Mouse (Mus musculus) CD4-positive, CD25-positive, alpha-beta regulatory T cell, adult 4 months (primary cell): ENCODE results near the gene Amph. TPM values are rescaled to one million over a fixed set of nuclear protein-coding genes. Genes with fewer than 3 reads are reported as not detected.
A peak's percentile ranks its signal among the peaks of the same experiment; 100 is the strongest.
"Not testable (repeated sequence)": the region's sequence is repeated elsewhere in the genome, so short reads cannot be mapped to it uniquely, and the experiment has no call there.

Source experiments
- ATAC-seq: one replicate; pipeline ENCODE4 v1.8.0; 2017
- polyA plus RNA-seq, 2 experiments: library from polyadenylated mRNA; unstranded; fragments of 100-300 nt; shearing (Covaris generic); gene quantifications; one replicate each; pipeline ENCODE4 v1.2.1; 2017

Gene Amph
- polyA plus RNA-seq: under 1 TPM in 1 of 2 experiments, not detected in 1; 0.63 TPM

DNA sequence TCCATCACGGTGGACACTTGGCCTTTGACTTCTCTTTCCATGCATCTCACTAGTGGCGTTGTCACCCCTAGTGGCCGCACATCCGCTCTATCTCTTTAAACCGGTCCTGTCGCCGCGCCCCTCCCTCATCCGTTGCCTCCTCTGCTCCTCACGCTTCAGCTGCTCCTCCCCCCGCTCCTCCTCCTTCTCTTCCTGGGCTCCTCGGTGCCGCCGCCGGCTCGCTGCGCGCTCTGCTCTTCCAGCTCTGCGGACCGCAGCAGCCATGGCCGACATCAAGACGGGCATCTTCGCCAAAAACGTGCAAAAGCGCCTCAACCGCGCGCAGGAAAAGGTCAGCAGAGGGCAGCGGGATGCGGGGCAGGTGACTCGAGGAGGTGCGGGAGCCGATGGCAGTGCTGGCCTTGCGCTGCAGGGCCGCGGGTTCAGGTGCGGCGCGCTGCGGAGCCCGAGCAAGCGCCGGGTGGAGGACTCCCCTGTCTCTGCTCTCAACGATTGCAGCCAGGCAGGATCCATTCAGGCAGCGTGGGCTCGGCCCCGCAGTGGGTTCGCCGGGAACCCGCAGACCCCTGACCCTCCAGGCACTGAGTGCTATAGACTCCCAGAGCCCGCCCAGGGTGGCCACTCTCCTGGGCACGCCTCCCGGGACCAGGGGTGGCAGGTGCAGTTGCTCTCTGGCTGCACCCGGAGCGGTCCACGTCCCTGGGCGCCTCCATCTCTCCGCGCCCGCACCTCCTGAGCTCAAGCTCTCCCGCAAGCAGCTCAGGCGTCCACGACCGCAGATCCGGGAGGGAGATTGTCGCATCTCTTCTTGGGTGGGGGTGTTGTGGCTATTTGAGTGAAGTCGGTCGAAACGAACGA is at the start of gene Amph:
Gene Amph, plus strand, starts transcription at position 35 of the 858 bp plus-strand sequence.
- ATAC-seq: peak; percentile 71

DNA sequence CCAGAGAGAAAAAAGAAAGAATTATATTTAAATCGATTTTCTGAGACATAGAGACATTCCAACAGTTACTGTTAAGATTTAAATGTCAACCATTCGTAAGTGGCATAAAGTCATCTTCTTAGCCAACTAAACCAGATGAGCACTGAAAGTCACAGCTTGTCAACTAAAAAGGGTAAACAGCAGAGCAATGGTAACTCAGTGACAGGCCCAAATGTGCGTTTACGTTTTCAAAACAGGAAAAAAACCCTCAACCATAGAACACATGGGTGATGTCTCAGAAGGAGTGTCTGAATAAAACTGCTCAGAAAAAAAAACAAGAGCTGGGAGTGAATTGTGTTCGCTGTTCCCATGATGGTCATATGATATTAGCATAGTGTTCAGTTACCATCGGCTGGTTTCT is 44.4 kb upstream of the Amph start:
- no peak for ATAC-seq

GRCm38 (mm10) chr13:18914774-18915173 is 33.2 kb upstream of the Amph start:
- no peak for ATAC-seq

GRCm38 (mm10) chr13:18933191-18933590 is 14.8 kb upstream of the Amph start:
- ATAC-seq: not testable (repeated sequence)

DNA sequence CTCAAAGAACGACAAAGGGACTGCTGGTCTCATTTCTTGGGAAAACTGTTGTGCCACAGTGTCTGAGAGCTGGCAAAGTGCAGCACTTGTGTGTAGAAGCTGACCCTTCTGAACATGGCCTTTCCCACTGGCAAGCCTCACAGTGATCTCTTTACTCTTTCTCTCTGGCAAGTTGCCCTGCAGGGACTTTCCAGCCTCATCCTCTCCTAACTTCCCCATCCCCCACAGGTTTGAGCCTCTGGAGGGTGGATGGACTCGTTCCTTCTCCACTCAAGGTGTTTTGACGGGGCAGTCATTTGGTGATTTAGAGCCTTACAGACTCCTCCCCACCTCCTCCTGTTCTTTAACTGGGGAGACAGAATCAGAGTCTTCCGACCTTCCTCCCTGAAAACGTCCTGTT is 319 bp upstream of the Amph start:
- no peak for ATAC-seq

DNA sequence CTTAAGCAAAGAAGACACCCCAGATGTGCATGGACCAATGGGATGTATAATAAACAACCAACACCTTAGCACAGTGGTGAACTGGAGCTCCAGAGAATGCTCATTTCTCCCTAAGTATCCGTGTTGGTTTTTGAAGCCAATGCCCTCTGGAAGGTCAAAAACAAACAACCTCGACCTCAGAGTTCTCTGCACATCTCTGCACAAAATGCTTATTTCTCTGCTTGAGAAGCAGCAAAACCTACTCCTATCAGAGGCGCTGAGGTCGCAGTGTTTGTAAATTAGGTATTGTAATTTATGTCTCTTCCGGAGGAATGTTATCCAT is 985 bp downstream of the Amph start:
- no peak for ATAC-seq

DNA sequence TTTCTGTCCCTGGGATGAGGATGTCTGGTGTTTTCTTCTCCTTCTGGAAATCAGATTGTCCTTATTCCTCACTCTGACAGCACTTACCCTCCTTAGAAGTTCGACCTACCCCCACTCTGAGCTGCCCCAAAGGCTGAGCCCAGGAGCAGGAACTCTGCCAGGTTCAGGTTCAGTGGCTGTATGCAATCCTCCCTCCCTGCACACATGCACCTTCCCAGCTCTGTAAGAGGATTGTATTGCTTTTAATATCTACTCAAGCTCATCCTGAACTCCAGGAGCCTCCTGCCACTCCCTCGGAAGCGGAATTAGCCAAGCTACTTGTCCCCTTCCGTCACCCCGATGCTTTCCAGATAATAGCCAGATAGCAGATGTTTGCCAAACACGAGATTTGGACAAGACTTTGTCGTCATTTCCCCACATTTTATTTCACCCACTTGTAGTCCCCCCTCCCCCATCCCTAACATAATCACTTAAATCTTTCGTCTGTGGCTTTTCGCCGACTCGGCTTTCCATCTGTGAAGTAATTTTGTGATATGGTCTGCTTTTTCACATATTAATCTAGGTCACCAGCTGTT is 1.7 kb downstream of the Amph start:
- ATAC-seq: no peak

DNA sequence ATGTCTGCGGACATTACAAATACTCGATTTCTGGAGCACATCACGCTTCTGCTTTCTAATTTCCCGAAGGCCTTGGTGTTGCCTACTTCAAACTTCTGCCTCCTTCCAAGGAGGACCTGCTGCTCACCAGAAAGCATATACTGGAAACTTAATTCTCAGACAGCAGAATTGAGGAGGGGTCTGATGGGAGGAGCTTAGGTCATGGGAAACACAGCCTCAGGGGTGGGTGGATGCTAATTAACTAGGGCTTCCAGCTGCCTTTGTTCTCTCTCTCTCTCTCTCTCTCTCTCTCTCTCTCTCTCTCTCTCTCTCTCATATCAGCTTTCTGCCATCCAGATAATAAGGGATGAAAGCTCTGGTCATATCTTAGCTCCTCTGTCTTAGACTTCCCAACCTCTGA is 5.6 kb downstream of the Amph start:
- no peak for ATAC-seq

- ATAC-seq: no peak
Measured at GRCm38 (mm10) chr13:18956065-18956913, 8.3 kb downstream of the Amph start.

DNA sequence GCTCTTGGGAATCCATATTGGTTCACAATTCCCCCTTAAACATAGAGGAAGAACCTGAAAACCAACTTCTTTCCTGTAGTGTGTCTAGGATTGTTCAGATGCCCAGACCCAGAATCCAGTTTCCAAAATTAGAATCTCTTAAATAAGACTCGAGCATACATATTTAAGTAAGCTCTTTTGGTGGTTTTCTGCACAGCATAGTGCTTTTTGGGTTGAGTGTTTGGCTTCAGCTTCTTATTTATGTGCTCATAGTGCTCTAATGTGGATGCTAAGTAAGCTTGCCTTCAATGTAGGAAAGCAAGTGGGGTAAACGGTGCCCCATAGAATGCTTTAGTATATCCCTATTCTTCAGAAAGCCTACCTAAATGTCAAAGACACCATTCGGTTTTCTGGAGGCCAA is 9.0 kb downstream of the Amph start:
- ATAC-seq: no peak

- no peak for ATAC-seq
Measured at GRCm38 (mm10) chr13:18972571-18972970, 24.6 kb downstream of the Amph start.

- ATAC-seq: no peak
Measured at GRCm38 (mm10) chr13:18974351-18974750, 26.3 kb downstream of the Amph start.

- ATAC-seq: no peak
Measured at GRCm38 (mm10) chr13:18987266-18987665, 39.3 kb downstream of the Amph start.

GRCm38 (mm10) chr13:18988323-18988722 is 40.3 kb downstream of the Amph start:
- no peak for ATAC-seq

DNA sequence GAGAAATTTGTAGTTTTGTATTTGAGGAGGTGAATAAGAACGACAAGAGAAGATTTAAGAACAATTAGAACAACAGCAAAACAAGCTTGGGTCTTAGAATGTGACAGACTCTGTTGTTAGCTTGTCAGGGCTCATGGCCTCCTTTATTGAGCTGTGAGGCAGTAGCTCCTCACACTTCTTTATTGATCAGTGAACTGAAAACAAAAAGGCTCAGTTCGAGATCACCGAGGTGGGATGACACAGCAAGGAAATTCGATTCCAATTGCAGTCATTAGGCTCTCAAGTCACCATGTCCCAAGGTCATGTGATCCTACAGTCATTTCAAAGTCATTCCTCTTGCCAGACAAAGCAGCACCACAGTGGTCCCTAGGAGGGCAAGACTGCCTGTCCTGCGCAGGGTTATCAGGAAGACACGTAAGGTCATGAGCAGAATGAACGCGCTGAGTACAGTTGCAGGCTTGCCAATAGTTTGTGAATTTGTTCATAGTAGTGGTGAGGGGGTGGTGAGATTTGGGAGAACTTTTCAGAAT is 41.2 kb downstream of the Amph start:
- ATAC-seq: no peak

DNA sequence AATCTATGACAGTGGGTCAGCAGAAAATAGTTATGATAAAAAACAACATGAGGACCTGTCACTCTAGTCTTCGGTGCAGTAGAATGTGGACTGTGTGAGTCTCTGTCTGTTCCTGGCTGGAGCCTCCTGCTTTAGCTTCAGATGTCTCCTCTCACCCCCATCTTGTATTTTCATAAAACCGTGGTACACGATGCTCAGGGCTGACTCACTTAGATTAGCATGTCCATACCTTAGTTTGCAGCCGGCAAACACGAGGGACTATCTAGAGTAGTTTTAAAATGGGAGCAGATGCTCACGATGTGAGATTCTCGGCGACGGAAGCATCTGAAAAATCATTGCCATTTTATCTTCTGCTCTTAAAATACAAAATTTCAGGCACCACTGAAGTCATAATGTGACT is 54.5 kb downstream of the Amph start:
- no peak for ATAC-seq

DNA sequence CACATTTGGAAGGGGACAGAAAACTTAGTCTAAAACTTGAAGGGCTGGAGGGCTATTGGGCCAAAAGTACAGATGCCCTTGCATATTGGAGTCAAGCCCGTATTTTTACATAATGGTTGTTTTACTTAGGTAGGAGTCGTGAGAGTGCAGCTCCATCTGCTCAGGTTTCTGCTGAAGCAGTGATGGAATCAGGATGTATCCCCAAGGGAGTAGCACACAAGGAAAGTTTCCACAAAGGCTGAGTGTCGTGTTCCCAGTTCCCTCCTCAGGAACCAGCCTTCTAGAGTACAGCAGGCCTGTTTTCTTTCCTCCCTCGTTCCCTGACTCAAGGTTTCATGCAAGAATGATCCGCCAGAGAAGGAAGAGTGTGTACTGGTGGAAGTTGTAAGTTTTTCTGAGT is 56.4 kb downstream of the Amph start:
- ATAC-seq: no peak

GRCm38 (mm10) chr13:19008440-19008839 is 60.4 kb downstream of the Amph start:
- no peak for ATAC-seq

GRCm38 (mm10) chr13:19014825-19015375 is 66.9 kb downstream of the Amph start:
- no peak for ATAC-seq

- ATAC-seq: no peak
Measured at GRCm38 (mm10) chr13:19021529-19021928, 73.5 kb downstream of the Amph start.

DNA sequence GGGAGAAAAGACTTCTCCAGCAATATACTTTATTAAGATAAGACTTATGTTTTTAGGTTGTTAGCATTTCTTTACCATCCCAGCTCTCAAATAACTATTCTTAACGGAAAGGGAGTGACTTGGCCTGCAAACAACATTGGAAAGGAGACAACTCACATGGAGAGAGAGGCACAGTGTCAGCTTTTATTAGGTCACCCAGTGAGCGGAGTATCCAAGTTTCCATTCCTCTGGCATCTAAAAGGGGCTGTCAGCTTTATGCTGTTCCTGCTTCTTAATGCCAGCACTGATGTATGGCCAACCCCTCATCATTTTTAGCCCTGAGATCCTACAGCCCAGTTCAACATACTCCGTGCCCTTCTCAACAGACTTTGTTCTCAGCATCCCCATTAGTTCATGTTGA is 74.3 kb downstream of the Amph start:
- ATAC-seq: no peak

DNA sequence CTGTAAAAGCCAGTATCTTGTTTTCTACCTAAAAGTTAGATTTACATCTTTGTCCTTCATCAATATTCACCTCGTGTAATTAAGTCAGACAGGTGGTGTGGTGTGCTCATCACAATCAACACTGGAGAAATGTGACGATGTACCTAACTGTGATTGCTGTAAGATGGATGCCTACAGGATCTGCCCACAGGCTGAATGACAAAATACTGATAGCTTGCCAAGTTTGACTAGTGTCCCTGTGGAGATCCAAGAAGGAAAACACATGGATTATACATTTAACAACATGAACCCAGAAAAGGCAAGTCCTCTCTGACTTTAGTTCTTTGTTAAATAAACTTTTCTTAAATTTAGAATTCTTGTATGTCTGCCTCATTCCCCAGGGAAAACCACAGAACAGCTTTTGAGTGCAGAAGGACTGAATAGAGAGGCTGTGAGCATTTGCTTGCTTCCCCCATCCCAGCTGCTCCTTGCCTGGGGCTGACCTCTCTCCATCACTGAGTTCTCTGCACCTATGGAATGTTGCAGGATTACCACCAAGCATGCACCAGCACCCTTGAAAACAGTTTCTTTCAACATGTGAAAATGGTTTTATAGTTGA is 77.2 kb downstream of the Amph start:
- no peak for ATAC-seq

GRCm38 (mm10) chr13:19025906-19026305 is 77.9 kb downstream of the Amph start:
- ATAC-seq: no peak
